Mouse (Mus musculus) small intestine, adult 2 months (tissue): ENCODE measurements around the gene Grk4. TPM values are rescaled to one million over a fixed set of nuclear protein-coding genes. Genes with fewer than 3 reads are reported as not detected.

Experiments
- H3K27ac ChIP-seq: fragments of 200-500 bp; 2 replicates; pipeline ENCODE4 v1.5.1; 2012; ENCODE audit warnings: low read depth, low read length, control low read depth, inconsistent platforms; ENCODE audit not compliant: insufficient read depth
- H3K27me3 ChIP-seq: fragments of 200-500 bp; 2 replicates; pipeline ENCODE4 v1.6.1; 2012; ENCODE audit warnings: mild to moderate bottlenecking, moderate library complexity, low read length, inconsistent platforms; ENCODE audit not compliant: control insufficient read depth, insufficient read depth
- H3K36me3 ChIP-seq: fragments of 200-500 bp; 2 replicates; pipeline ENCODE4 v1.6.1; 2012; ENCODE audit warnings: mild to moderate bottlenecking, low read length, control low read depth, inconsistent platforms; ENCODE audit not compliant: control insufficient read depth, insufficient read depth
- H3K4me1 ChIP-seq: fragments of 200-500 bp; 2 replicates; pipeline ENCODE4 v1.6.1; 2012; ENCODE audit warnings: low read length, inconsistent platforms, mixed read lengths; ENCODE audit not compliant: control insufficient read depth, insufficient read depth, insufficient read length
- H3K4me3 ChIP-seq: fragments of 200-500 bp; 2 replicates; pipeline ENCODE4 v1.5.1; 2012; ENCODE audit warnings: low read depth, mild to moderate bottlenecking, control low read depth, inconsistent platforms, low read length, moderate library complexity
- CTCF ChIP-seq: fragments of 200-500 bp; IDR thresholded peaks from 2 replicates; pipeline ENCODE4 v1.5.1; 2012; ENCODE audit warnings: low read depth, mild to moderate bottlenecking, control low read depth, inconsistent platforms, low read length, moderate library complexity, mixed read lengths; ENCODE audit not compliant: insufficient replicate concordance, insufficient read length; ENCODE audit errors: extremely low read depth
- POLR2A ChIP-seq: fragments of 200-500 bp; IDR thresholded peaks from 2 replicates; pipeline ENCODE4 v1.6.1; 2012; ENCODE audit warnings: low read depth, mild to moderate bottlenecking, control low read depth, inconsistent platforms, low read length, moderate library complexity
- WGBS: fragments of 180-500 bp; shearing (Covaris S2); methylation state at CpG from one replicate; pipeline ENCODE4 v1.1.7; 2018; 5-methylcytosine and 5-hydroxymethylcytosine counted together
- polyA plus RNA-seq: library from polyadenylated mRNA; depleted of rRNA; stranded (reverse); fragments of >200 nt; gene quantifications from 2 replicates; pipeline ENCODE4 v1.2.3, GENCODE M21; 2012; rRNA removed

Gene Grk4
- polyA plus RNA-seq, 1 experiment: 0.53 TPM

DNA sequence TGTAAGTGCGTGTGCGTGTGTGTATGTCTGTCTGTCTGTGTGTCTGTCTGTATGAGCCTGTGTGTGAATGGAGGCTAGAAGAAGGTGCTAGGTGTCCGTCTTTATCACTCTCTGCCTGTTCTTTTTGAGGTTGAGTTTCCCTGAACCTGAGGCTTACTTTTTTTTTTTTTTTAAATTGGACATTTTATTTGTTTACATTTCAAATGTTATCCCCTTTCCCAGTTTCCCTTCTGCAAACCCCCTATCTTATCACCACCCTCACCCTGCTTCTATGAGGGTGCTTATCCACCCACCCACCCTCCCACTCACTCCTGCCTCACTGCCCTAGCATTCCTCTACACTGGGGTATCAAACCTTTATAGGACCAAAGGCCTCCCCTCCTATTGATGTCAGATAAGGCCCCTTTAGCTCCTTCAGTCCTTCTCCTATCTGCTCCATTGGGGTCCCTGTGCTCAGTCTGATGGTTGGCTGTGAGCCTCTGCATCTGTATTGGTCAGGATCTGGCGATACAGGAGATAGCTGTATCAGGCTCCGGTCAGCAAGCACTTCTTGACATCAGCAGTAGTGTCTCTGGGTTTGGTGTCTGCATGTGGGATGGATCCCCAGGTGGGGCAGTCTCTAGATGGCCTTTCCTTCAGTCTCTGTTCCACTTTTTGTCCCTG, 140.2 kb downstream of the Grk4 start:
- Histone ChIP-seq H3K36me3 (peaks cover 45% of the 10 kb centered on the region), H3K27ac (no peak overlapping the region), H3K27me3 (no peaks in the 10 kb centered on the region), H3K4me3 (no peak overlapping the region), H3K4me1 (no peaks in the 10 kb centered on the region)
- no peak for TF ChIP-seq POLR2A
- TF ChIP-seq CTCF: no peak
- WGBS: 96% methylated on average over 5 of the region's 5 CpGs

Other genes with a start within 250 kb of the Grk4 start
- 7.2 and 13.8 TPM in 2 replicates for gene Tnip2, start 146.4 kb upstream of the Grk4 start, polyA plus RNA-seq
- 5.0 and 12.4 TPM in 2 replicates for gene Sh3bp2, start 134.5 kb upstream of the Grk4 start, polyA plus RNA-seq
- 42.7 and 160 TPM in 2 replicates for gene Add1, start 86.7 kb upstream of the Grk4 start, polyA plus RNA-seq
- 67.5 and 78.5 TPM in 2 replicates for gene Mfsd10, start 23.2 kb upstream of the Grk4 start, polyA plus RNA-seq
- 2.8 and 4.4 TPM in 2 replicates for gene Nop14, start 231 bp upstream of the Grk4 start, polyA plus RNA-seq
- 4.1 and 7.3 TPM in 2 replicates for gene Htt, start 101.4 kb downstream of the Grk4 start, polyA plus RNA-seq
- gene Msantd1, start 247.6 kb downstream of the Grk4 start, polyA plus RNA-seq: 1.6 and 3.1 TPM in 2 replicates